Mouse (Mus musculus): ENCODE results near the gene Ndufs2. TPM values are rescaled to one million over a fixed set of nuclear protein-coding genes. Genes with fewer than 3 reads are reported as not detected.
A peak's percentile ranks its signal among the peaks of the same experiment; 100 is the strongest.
"Not testable (repeated sequence)": the region's sequence is repeated elsewhere in the genome, so short reads cannot be mapped to it uniquely, and the experiment has no call there.

The Ndufs2 gene
- polyA plus RNA-seq, 1 experiment = 86.0 TPM

- Histone ChIP-seq H3K27ac (ENCODE audit: control insufficient read depth, insufficient read depth, low read depth, low read length) (no peak within 1 kb of the TSS), H3K27me3 (ENCODE audit: control insufficient read depth, insufficient read depth, low read length) (no peaks in the 10 kb centered on the region), H3K4me3 (ENCODE audit: control insufficient read depth, low read depth, low read length) (no peak within 1 kb of the TSS), H3K36me3 (ENCODE audit: control insufficient read depth, insufficient read depth, low read length) (no peaks in the 10 kb centered on the region), H3K4me1 (ENCODE audit: control insufficient read depth, insufficient read depth, low read length) (peaks cover 16% of the 10 kb centered on the region)
- no peak for TF ChIP-seq CTCF (IDR thresholded peaks at IDR 0.05; ENCODE audit: control insufficient read depth, insufficient read depth, insufficient replicate concordance, low read depth, low read length)
- no peak for TF ChIP-seq POLR2A (IDR thresholded peaks at IDR 0.05; ENCODE audit: control insufficient read depth, low read depth, low read length)
These were observed 1.1 kb downstream of the Ndufs2 start, which contains the start of gene Adamts4 for GRCm38 (mm10) chr1:171249913-171250600. Gene Adamts4, plus strand, starts transcription at chr1:171250421.

- TF ChIP-seq POLR2A (IDR thresholded peaks at IDR 0.05; ENCODE audit: control insufficient read depth, low read depth, low read length) (no peak), CTCF (IDR thresholded peaks at IDR 0.05; ENCODE audit: control insufficient read depth, insufficient read depth, insufficient replicate concordance, low read depth, low read length) (no peak)
- H3K27ac ChIP-seq (ENCODE audit: control insufficient read depth, insufficient read depth, low read depth, low read length) = no peak overlapping the region
- H3K4me3 ChIP-seq (ENCODE audit: control insufficient read depth, low read depth, low read length) = no peak overlapping the region
- no peaks in the 10 kb centered on the region for H3K36me3 ChIP-seq (ENCODE audit: control insufficient read depth, insufficient read depth, low read length)
- H3K4me1 ChIP-seq (ENCODE audit: control insufficient read depth, insufficient read depth, low read length) = peaks cover 16% of the 10 kb centered on the region
- H3K27me3 ChIP-seq (ENCODE audit: control insufficient read depth, insufficient read depth, low read length) = no peaks in the 10 kb centered on the region
These were observed 2.6 kb downstream of the Ndufs2 start for GRCm38 (mm10) chr1:171248386-171249226.

GRCm38 (mm10) chr1:171247916-171248315 is 3.3 kb downstream of the Ndufs2 start:
- Histone ChIP-seq H3K4me3 (ENCODE audit: control insufficient read depth, low read depth, low read length) (no peak overlapping the region), H3K27me3 (ENCODE audit: control insufficient read depth, insufficient read depth, low read length) (no peaks in the 10 kb centered on the region), H3K36me3 (ENCODE audit: control insufficient read depth, insufficient read depth, low read length) (no peaks in the 10 kb centered on the region), H3K27ac (ENCODE audit: control insufficient read depth, insufficient read depth, low read depth, low read length) (no peak overlapping the region), H3K4me1 (ENCODE audit: control insufficient read depth, insufficient read depth, low read length) (peaks cover 16% of the 10 kb centered on the region)
- TF ChIP-seq CTCF (IDR thresholded peaks at IDR 0.05; ENCODE audit: control insufficient read depth, insufficient read depth, insufficient replicate concordance, low read depth, low read length) = no peak
- TF ChIP-seq POLR2A (IDR thresholded peaks at IDR 0.05; ENCODE audit: control insufficient read depth, low read depth, low read length) = no peak

- H3K27me3 ChIP-seq (ENCODE audit: control insufficient read depth, insufficient read depth, low read length) = no peaks in the 10 kb centered on the region
- H3K27ac ChIP-seq (ENCODE audit: control insufficient read depth, insufficient read depth, low read depth, low read length) = peak overlapping the region; percentile 64
- no peaks in the 10 kb centered on the region for H3K36me3 ChIP-seq (ENCODE audit: control insufficient read depth, insufficient read depth, low read length)
- H3K4me1 ChIP-seq (ENCODE audit: control insufficient read depth, insufficient read depth, low read length) = peaks cover 16% of the 10 kb centered on the region
- H3K4me3 ChIP-seq (ENCODE audit: control insufficient read depth, low read depth, low read length) = peak overlapping the region; percentile 95
- TF ChIP-seq CTCF (IDR thresholded peaks at IDR 0.05; ENCODE audit: control insufficient read depth, insufficient read depth, insufficient replicate concordance, low read depth, low read length) = no peak
- TF ChIP-seq POLR2A (IDR thresholded peaks at IDR 0.05; ENCODE audit: control insufficient read depth, low read depth, low read length) = no peak
These were observed 3.7 kb downstream of the Ndufs2 start for GRCm38 (mm10) chr1:171247453-171247841.

GRCm38 (mm10) chr1:171246709-171247452 is 4.3 kb downstream of the Ndufs2 start:
- Histone ChIP-seq H3K4me1 (ENCODE audit: control insufficient read depth, insufficient read depth, low read length) (peaks cover 16% of the 10 kb centered on the region), H3K27ac (ENCODE audit: control insufficient read depth, insufficient read depth, low read depth, low read length) (peak overlapping the region; percentile 88), H3K27me3 (ENCODE audit: control insufficient read depth, insufficient read depth, low read length) (no peaks in the 10 kb centered on the region), H3K36me3 (ENCODE audit: control insufficient read depth, insufficient read depth, low read length) (no peaks in the 10 kb centered on the region), H3K4me3 (ENCODE audit: control insufficient read depth, low read depth, low read length) (peak overlapping the region; percentile 95)
- TF ChIP-seq CTCF (IDR thresholded peaks at IDR 0.05; ENCODE audit: control insufficient read depth, insufficient read depth, insufficient replicate concordance, low read depth, low read length) (peak; percentile 74; the same call in 1 of the 2 replicates), POLR2A (IDR thresholded peaks at IDR 0.05; ENCODE audit: control insufficient read depth, low read depth, low read length) (peak; percentile 84)

GRCm38 (mm10) chr1:171245353-171245752 is 5.8 kb downstream of the Ndufs2 start:
- Histone ChIP-seq H3K27me3 (ENCODE audit: control insufficient read depth, insufficient read depth, low read length) (no peaks in the 10 kb centered on the region), H3K4me3 (ENCODE audit: control insufficient read depth, low read depth, low read length) (no peak overlapping the region), H3K4me1 (ENCODE audit: control insufficient read depth, insufficient read depth, low read length) (peaks cover 6% of the 10 kb centered on the region), H3K27ac (ENCODE audit: control insufficient read depth, insufficient read depth, low read depth, low read length) (no peak overlapping the region), H3K36me3 (ENCODE audit: control insufficient read depth, insufficient read depth, low read length) (no peaks in the 10 kb centered on the region)
- TF ChIP-seq CTCF (IDR thresholded peaks at IDR 0.05; ENCODE audit: control insufficient read depth, insufficient read depth, insufficient replicate concordance, low read depth, low read length) (no peak), POLR2A (IDR thresholded peaks at IDR 0.05; ENCODE audit: control insufficient read depth, low read depth, low read length) (no peak)

- H3K36me3 ChIP-seq (ENCODE audit: control insufficient read depth, insufficient read depth, low read length); H3K4me3 ChIP-seq (ENCODE audit: control insufficient read depth, low read depth, low read length); H3K27ac ChIP-seq (ENCODE audit: control insufficient read depth, insufficient read depth, low read depth, low read length); H3K4me1 ChIP-seq (ENCODE audit: control insufficient read depth, insufficient read depth, low read length); H3K27me3 ChIP-seq (ENCODE audit: control insufficient read depth, insufficient read depth, low read length): not testable (repeated sequence)
These were observed 9.2 kb downstream of the Ndufs2 start for GRCm38 (mm10) chr1:171241952-171242351.
